Mouse (Mus musculus): ENCODE measurements at regions not wholly inside any gene's neighbourhood (a gene's known extent, or its start where the extent isn't known, plus 50 kb on each side); places are given as distances from the start of the nearest gene placed in this dataset.

- no peak overlapping the region for H3K4me3 ChIP-seq (ENCODE audit: insufficient read depth in 1 of 2, low read depth in 1 of 2, low read length in 2 of 2, poor library complexity in 1 of 2, severe bottlenecking in 1 of 2)
- no peak for TF ChIP-seq CHD2 (IDR thresholded peaks at IDR 0.05; ENCODE audit: low read depth, low read length)
- no peak for TF ChIP-seq MAFK (IDR thresholded peaks at IDR 0.05; ENCODE audit: insufficient read depth, low read depth, low read length)
- TF ChIP-seq ZC3H11A (IDR thresholded peaks at IDR 0.05; ENCODE audit: borderline replicate concordance, low read depth, low read length): no peak
- no peak for TF ChIP-seq HCFC1 (IDR thresholded peaks at IDR 0.05; ENCODE audit: borderline replicate concordance, insufficient read depth, low read length)
- no peak for TF ChIP-seq ZNF384 (IDR thresholded peaks at IDR 0.05; ENCODE audit: low read depth, low read length)
- H3K27ac ChIP-seq (ENCODE audit: insufficient read depth, low read depth, low read length, poor library complexity, severe bottlenecking): no peak overlapping the region
- no peaks in the 10 kb centered on the region for H3K4me1 ChIP-seq (ENCODE audit: control insufficient read depth in 2 of 2, insufficient read depth in 2 of 2, low read length in 2 of 2, poor library complexity in 1 of 2)
- H3K9ac ChIP-seq (ENCODE audit: insufficient read depth, low read depth, low read length, poor library complexity, severe bottlenecking): no peak overlapping the region
- no peaks in the 10 kb centered on the region for H3K9me3 ChIP-seq (ENCODE audit: control insufficient read depth, insufficient read depth, low read depth, low read length)
- no peak for DNase-seq (ENCODE audit: low read depth, low spot score)
- in situ Hi-C loops (cut with MboI; ENCODE audit: low sequenced_read_pairs in 2 of 2, unreplicated experiment in 2 of 2): no loop called here
- no peaks in the 10 kb centered on the region for H3K36me3 ChIP-seq (ENCODE audit: control insufficient read depth, insufficient read depth, low read length, poor library complexity, severe bottlenecking)
These were observed 139.9 kb upstream of the Tab2 start for GRCm38 (mm10) chr10:8095924-8096323.

GRCm38 (mm10) chr10:8095206-8095605 is 139.2 kb upstream of the Tab2 start:
- Histone ChIP-seq H3K4me3 (ENCODE audit: insufficient read depth in 1 of 2, low read depth in 1 of 2, low read length in 2 of 2, poor library complexity in 1 of 2, severe bottlenecking in 1 of 2) (no peak overlapping the region), H3K9ac (ENCODE audit: insufficient read depth, low read depth, low read length, poor library complexity, severe bottlenecking) (no peak overlapping the region), H3K4me1 (ENCODE audit: control insufficient read depth in 2 of 2, insufficient read depth in 2 of 2, low read length in 2 of 2, poor library complexity in 1 of 2) (no peaks in the 10 kb centered on the region), H3K27ac (ENCODE audit: insufficient read depth, low read depth, low read length, poor library complexity, severe bottlenecking) (no peak overlapping the region), H3K36me3 (ENCODE audit: control insufficient read depth, insufficient read depth, low read length, poor library complexity, severe bottlenecking) (no peaks in the 10 kb centered on the region), H3K9me3 (ENCODE audit: control insufficient read depth, insufficient read depth, low read depth, low read length) (no peaks in the 10 kb centered on the region)
- in situ Hi-C loops (cut with MboI; ENCODE audit: low sequenced_read_pairs in 2 of 2, unreplicated experiment in 2 of 2): no loop called here
- DNase-seq (ENCODE audit: low read depth, low spot score): no peak
- TF ChIP-seq ZNF384 (IDR thresholded peaks at IDR 0.05; ENCODE audit: low read depth, low read length): no peak
- TF ChIP-seq HCFC1 (IDR thresholded peaks at IDR 0.05; ENCODE audit: borderline replicate concordance, insufficient read depth, low read length): no peak

DNA sequence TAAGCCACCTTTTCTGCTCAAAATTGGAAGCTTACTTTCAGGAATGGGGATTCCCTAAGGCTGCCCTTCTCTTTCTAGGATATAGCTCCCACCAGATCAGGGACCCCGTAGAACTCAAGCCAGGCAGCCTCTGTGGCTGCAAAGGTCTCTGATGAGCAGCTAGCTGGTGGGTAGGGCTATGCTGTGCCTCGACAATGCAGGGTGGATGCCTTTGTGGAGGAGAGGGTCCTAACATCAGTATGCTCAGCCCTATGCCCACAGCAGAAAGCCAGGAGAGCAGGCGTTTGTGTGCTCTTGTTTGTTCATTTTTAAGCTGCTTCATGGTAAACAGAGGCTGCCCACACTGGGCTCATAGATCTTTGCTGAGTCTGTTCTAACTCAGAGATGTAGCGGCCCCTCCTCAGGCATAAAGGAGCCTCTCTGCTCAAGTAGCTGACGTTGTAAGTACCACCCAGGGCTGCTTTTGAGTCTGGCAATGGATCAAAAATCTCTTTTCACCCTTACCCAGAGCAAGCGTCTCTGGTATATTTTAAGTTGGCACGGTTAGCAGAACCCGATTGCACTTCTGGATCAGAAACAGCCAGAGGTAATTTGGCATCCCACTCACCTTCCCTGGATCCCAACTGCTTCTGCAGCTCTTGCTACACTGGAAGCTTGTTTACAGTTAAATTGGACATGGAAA is 136.0 kb upstream of the Tab2 start:
- Histone ChIP-seq H3K4me3 (ENCODE audit: insufficient read depth in 1 of 2, low read depth in 1 of 2, low read length in 2 of 2, poor library complexity in 1 of 2, severe bottlenecking in 1 of 2) (no peak overlapping the region), H3K27ac (ENCODE audit: insufficient read depth, low read depth, low read length, poor library complexity, severe bottlenecking) (no peak overlapping the region), H3K4me1 (ENCODE audit: control insufficient read depth in 2 of 2, insufficient read depth in 2 of 2, low read length in 2 of 2, poor library complexity in 1 of 2) (no peaks in the 10 kb centered on the region), H3K9me3 (ENCODE audit: control insufficient read depth, insufficient read depth, low read depth, low read length) (no peaks in the 10 kb centered on the region), H3K9ac (ENCODE audit: insufficient read depth, low read depth, low read length, poor library complexity, severe bottlenecking) (no peak overlapping the region), H3K36me3 (ENCODE audit: control insufficient read depth, insufficient read depth, low read length, poor library complexity, severe bottlenecking) (no peaks in the 10 kb centered on the region)
- no peak for TF ChIP-seq MAFK (IDR thresholded peaks at IDR 0.05; ENCODE audit: insufficient read depth, low read depth, low read length)
- no peak for TF ChIP-seq ZNF384 (IDR thresholded peaks at IDR 0.05; ENCODE audit: low read depth, low read length)
- TF ChIP-seq HCFC1 (IDR thresholded peaks at IDR 0.05; ENCODE audit: borderline replicate concordance, insufficient read depth, low read length): no peak
- TF ChIP-seq CHD2 (IDR thresholded peaks at IDR 0.05; ENCODE audit: low read depth, low read length): no peak
- TF ChIP-seq ZC3H11A (IDR thresholded peaks at IDR 0.05; ENCODE audit: borderline replicate concordance, low read depth, low read length): no peak
- in situ Hi-C loops (cut with MboI; ENCODE audit: low sequenced_read_pairs in 2 of 2, unreplicated experiment in 2 of 2): no loop called here
- DNase-seq (ENCODE audit: low read depth, low spot score): no peak

DNA sequence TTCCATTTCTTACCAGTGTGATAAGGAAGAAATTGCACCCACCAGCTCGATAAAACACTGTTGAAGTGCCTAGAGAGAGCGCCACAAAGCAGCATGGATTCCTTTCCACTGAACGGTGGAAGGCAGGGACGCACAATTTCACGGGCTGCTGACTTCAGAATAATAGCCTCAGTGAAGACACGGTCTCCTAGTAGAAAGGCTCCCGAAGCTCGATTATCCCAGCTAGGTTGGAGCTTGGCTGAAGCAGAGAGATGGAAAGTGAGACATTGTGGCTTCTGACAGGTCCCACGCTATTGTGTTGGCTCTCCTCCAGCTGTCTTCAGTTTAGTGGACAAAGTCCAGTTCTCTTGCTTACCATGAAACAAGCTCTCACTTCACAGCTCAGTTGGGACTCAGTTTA is 133.3 kb upstream of the Tab2 start:
- DNase-seq (ENCODE audit: low read depth, low spot score): no peak
- TF ChIP-seq MAFK (IDR thresholded peaks at IDR 0.05; ENCODE audit: insufficient read depth, low read depth, low read length): no peak
- no peak for TF ChIP-seq ZNF384 (IDR thresholded peaks at IDR 0.05; ENCODE audit: low read depth, low read length)
- no peak for TF ChIP-seq ZC3H11A (IDR thresholded peaks at IDR 0.05; ENCODE audit: borderline replicate concordance, low read depth, low read length)
- no peak for TF ChIP-seq CHD2 (IDR thresholded peaks at IDR 0.05; ENCODE audit: low read depth, low read length)
- Histone ChIP-seq H3K9ac (ENCODE audit: insufficient read depth, low read depth, low read length, poor library complexity, severe bottlenecking) (no peak overlapping the region), H3K9me3 (ENCODE audit: control insufficient read depth, insufficient read depth, low read depth, low read length) (no peaks in the 10 kb centered on the region), H3K36me3 (ENCODE audit: control insufficient read depth, insufficient read depth, low read length, poor library complexity, severe bottlenecking) (no peaks in the 10 kb centered on the region), H3K4me1 (ENCODE audit: control insufficient read depth in 2 of 2, insufficient read depth in 2 of 2, low read length in 2 of 2, poor library complexity in 1 of 2) (peaks cover 0 to 1% of the 10 kb centered on the region in 2 experiments; a peak in 1 of 4 replicates), H3K4me3 (ENCODE audit: insufficient read depth in 1 of 2, low read depth in 1 of 2, low read length in 2 of 2, poor library complexity in 1 of 2, severe bottlenecking in 1 of 2) (no peak overlapping the region), H3K27ac (ENCODE audit: insufficient read depth, low read depth, low read length, poor library complexity, severe bottlenecking) (no peak overlapping the region)
- in situ Hi-C loops (cut with MboI; ENCODE audit: low sequenced_read_pairs in 2 of 2, unreplicated experiment in 2 of 2): no loop called here

DNA sequence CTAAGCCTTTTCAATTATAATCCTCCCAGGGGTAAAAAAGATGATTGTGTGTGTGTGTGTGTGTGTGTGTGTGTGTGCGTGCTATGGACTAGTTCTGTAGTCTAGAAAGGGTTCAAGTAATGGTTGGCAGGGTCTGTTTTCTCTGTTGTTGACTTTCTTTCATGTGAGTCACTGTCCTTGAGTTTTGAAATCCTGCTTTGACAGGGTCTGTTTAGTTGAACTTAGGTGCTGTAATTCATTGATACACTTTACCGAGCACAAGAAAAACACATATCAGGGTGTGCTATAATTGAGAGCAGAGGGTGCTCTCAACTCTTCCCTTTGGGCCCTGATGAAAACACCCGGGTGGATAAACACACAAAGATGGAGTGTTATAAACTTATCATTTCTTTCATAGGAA is 132.7 kb upstream of the Tab2 start:
- Histone ChIP-seq H3K4me1 (ENCODE audit: control insufficient read depth in 2 of 2, insufficient read depth in 2 of 2, low read length in 2 of 2, poor library complexity in 1 of 2) (peaks cover 0 to 1% of the 10 kb centered on the region in 2 experiments; a peak in 1 of 4 replicates), H3K36me3 (ENCODE audit: control insufficient read depth, insufficient read depth, low read length, poor library complexity, severe bottlenecking) (no peaks in the 10 kb centered on the region), H3K27ac (ENCODE audit: insufficient read depth, low read depth, low read length, poor library complexity, severe bottlenecking) (no peak overlapping the region), H3K9ac (ENCODE audit: insufficient read depth, low read depth, low read length, poor library complexity, severe bottlenecking) (no peak overlapping the region), H3K4me3 (ENCODE audit: insufficient read depth in 1 of 2, low read depth in 1 of 2, low read length in 2 of 2, poor library complexity in 1 of 2, severe bottlenecking in 1 of 2) (no peak overlapping the region), H3K9me3 (ENCODE audit: control insufficient read depth, insufficient read depth, low read depth, low read length) (no peaks in the 10 kb centered on the region)
- DNase-seq (ENCODE audit: low read depth, low spot score): no peak
- in situ Hi-C loops (cut with MboI; ENCODE audit: low sequenced_read_pairs in 2 of 2, unreplicated experiment in 2 of 2): no loop called here
- TF ChIP-seq MAFK (IDR thresholded peaks at IDR 0.05; ENCODE audit: insufficient read depth, low read depth, low read length) (no peak), ZC3H11A (IDR thresholded peaks at IDR 0.05; ENCODE audit: borderline replicate concordance, low read depth, low read length) (no peak), ZNF384 (IDR thresholded peaks at IDR 0.05; ENCODE audit: low read depth, low read length) (no peak), HCFC1 (IDR thresholded peaks at IDR 0.05; ENCODE audit: borderline replicate concordance, insufficient read depth, low read length) (no peak), CHD2 (IDR thresholded peaks at IDR 0.05; ENCODE audit: low read depth, low read length) (no peak)

All from ES-E14 (cell line).